Mouse (Mus musculus) midbrain, embryonic 11.5 days (tissue): Measurements from ENCODE around the gene Pllp. TPM values are rescaled to one million over a fixed set of nuclear protein-coding genes. Genes with fewer than 3 reads are reported as not detected.

Experiments
- ATAC-seq: fragments of 200-750 bp; cut with Nextera tagmentation; 2 replicates; pipeline ENCODE4 v1.8.0; 2017; ENCODE audit warnings: moderate TSS enrichment, moderate library complexity; ENCODE audit not compliant: low FRiP score
- DNase-seq: peaks from one replicate; pipeline ENCODE4 v3.0.0; 2015; ENCODE audit warnings: low spot score; ENCODE audit errors: missing footprints
- H3K27ac ChIP-seq: fragments of 300-500 bp; sonication (generic); 2 replicates; pipeline ENCODE4 v1.5.1; 2014; ENCODE audit warnings: low read depth, low read length
- H3K27me3 ChIP-seq: fragments of 300-500 bp; sonication (generic); 2 replicates; pipeline ENCODE4 v1.6.1; 2014; ENCODE audit warnings: mild to moderate bottlenecking, low read length, moderate library complexity, mixed read lengths; ENCODE audit not compliant: control insufficient read depth, insufficient read depth
- H3K36me3 ChIP-seq: fragments of 300-500 bp; sonication (generic); 2 replicates; pipeline ENCODE4 v1.6.1; 2014; ENCODE audit warnings: mild to moderate bottlenecking, low read length, moderate library complexity, mixed read lengths; ENCODE audit not compliant: control insufficient read depth, insufficient read depth
- H3K4me1 ChIP-seq: fragments of 300-500 bp; sonication (generic); 2 replicates; pipeline ENCODE4 v1.6.1; 2014; ENCODE audit warnings: low read length; ENCODE audit not compliant: control insufficient read depth, insufficient read depth
- H3K4me2 ChIP-seq: fragments of 300-500 bp; sonication (generic); 2 replicates; pipeline ENCODE4 v1.6.1; 2014; ENCODE audit warnings: mild to moderate bottlenecking, moderate library complexity
- H3K4me3 ChIP-seq: fragments of 300-500 bp; sonication (generic); 2 replicates; pipeline ENCODE4 v1.5.1; 2014; ENCODE audit warnings: low read depth, low read length
- H3K9ac ChIP-seq: fragments of 300-500 bp; sonication (generic); 2 replicates; pipeline ENCODE4 v1.6.1; 2014; ENCODE audit warnings: low read length
- H3K9me3 ChIP-seq: fragments of 300-500 bp; sonication (generic); 2 replicates; pipeline ENCODE4 v1.6.1; 2016; ENCODE audit warnings: low read length; ENCODE audit not compliant: control insufficient read depth
- WGBS: fragments of 180-500 bp; shearing (Covaris S2); extraction: QIAGEN DNeasy Blood & Tissue Kit; methylation state at CpG from one replicate; pipeline ENCODE4 v1.1.7; 2014; 5-methylcytosine and 5-hydroxymethylcytosine counted together
- polyA plus RNA-seq: library from polyadenylated mRNA; unstranded; fragments of >200 nt; fragmentation: Nextera tagmentation; extraction: Ambion mirVana; gene quantifications from 2 replicates; pipeline ENCODE4 v1.2.1, GENCODE M21; 2014

Pllp gene
- polyA plus RNA-seq, 1 experiment from 2014 or later: 0.66 TPM

- no peak for ATAC-seq
- no peak overlapping the region for H3K9ac ChIP-seq
- no peak overlapping the region for H3K4me3 ChIP-seq
- H3K27ac ChIP-seq: no peak overlapping the region
- H3K4me2 ChIP-seq: no peak overlapping the region
- no peaks in the 10 kb centered on the region for H3K27me3 ChIP-seq
- 96% methylated on average over 5 of the region's 5 CpGs for WGBS
- H3K36me3 ChIP-seq: peaks cover 28% of the 10 kb centered on the region
- no peak for DNase-seq
- no peaks in the 10 kb centered on the region for H3K4me1 ChIP-seq
- no peaks in the 10 kb centered on the region for H3K9me3 ChIP-seq
Measured at GRCm38 (mm10) chr8:94674384-94674783, 21.7 kb downstream of the Pllp start.

GRCm38 (mm10) chr8:94666456-94667308 lies 29.4 kb downstream of the Pllp start, which contains the start of gene Arl2bp:
Gene Arl2bp, plus strand, starts transcription at chr8:94666600.
- Histone ChIP-seq H3K27ac (peak within 1 kb of the TSS; percentile 79), H3K4me1 (peaks cover 11% of the 10 kb centered on the region), H3K9ac (peak within 1 kb of the TSS; percentile 98), H3K4me2 (peak within 1 kb of the TSS; percentile 65), H3K9me3 (no peaks in the 10 kb centered on the region), H3K4me3 (peak within 1 kb of the TSS; percentile 85), H3K27me3 (no peaks in the 10 kb centered on the region), H3K36me3 (peaks cover 9% of the 10 kb centered on the region)
- ATAC-seq (peak; percentile 99), DNase-seq (peak; percentile 99)
- WGBS: under 1% methylated on average over 72 of the region's 74 CpGs

GRCm38 (mm10) chr8:94664722-94665121 lies 31.4 kb downstream of the Pllp start:
- H3K36me3 ChIP-seq: 0 out of 2 replicates have a peak, but pooled peaks cover 3% of the 10 kb centered on the region
- H3K4me1 ChIP-seq: peaks cover 11% of the 10 kb centered on the region
- H3K4me3 ChIP-seq: no peak overlapping the region
- no peak overlapping the region for H3K27ac ChIP-seq
- no peaks in the 10 kb centered on the region for H3K9me3 ChIP-seq
- no peaks in the 10 kb centered on the region for H3K27me3 ChIP-seq
- WGBS: 80% methylated on average over 2 of the region's 2 CpGs
- DNase-seq: no peak
- no peak for ATAC-seq
- no peak overlapping the region for H3K9ac ChIP-seq
- H3K4me2 ChIP-seq: no peak overlapping the region

- Histone ChIP-seq H3K9ac (no peak overlapping the region), H3K4me3 (no peak overlapping the region), H3K27ac (no peak overlapping the region), H3K4me2 (no peak overlapping the region), H3K9me3 (no peaks in the 10 kb centered on the region), H3K36me3 (peaks cover 2% of the 10 kb centered on the region; the same call in 1 of the 2 replicates), H3K4me1 (no peaks in the 10 kb centered on the region), H3K27me3 (no peaks in the 10 kb centered on the region)
- WGBS: 93% methylated on average over 4 of the region's 4 CpGs
- ATAC-seq: no peak
- no peak for DNase-seq
Measured at GRCm38 (mm10) chr8:94660418-94660817, 35.7 kb downstream of the Pllp start.

DNA sequence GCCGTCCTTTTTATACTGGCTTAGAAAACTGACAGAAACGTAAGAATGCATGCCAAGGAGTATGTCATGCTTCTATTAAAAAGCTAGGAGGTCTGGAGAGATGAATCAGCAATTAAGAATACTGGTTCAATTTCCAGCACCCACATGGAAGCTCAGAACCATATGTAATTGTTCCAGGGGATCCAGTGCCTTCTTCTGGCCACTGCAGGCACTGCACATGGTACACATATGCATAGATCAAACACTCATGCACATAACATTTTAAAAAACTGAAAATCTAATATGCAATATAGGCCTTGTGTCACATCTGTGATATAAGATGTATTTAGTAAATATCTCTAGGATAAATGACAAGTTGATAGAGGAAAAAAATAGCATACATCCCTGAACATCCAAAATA lies 38.0 kb downstream of the Pllp start:
- no peak overlapping the region for H3K4me3 ChIP-seq
- no peak overlapping the region for H3K4me2 ChIP-seq
- H3K4me1 ChIP-seq: no peaks in the 10 kb centered on the region
- H3K9ac ChIP-seq: no peak overlapping the region
- H3K9me3 ChIP-seq: no peaks in the 10 kb centered on the region
- no peak for ATAC-seq
- 91% methylated on average over 2 of the region's 2 CpGs for WGBS
- H3K36me3 ChIP-seq: peaks cover 4% of the 10 kb centered on the region; the same call in 1 of the 2 replicates
- no peak for DNase-seq
- H3K27ac ChIP-seq: no peak overlapping the region
- no peaks in the 10 kb centered on the region for H3K27me3 ChIP-seq

DNA sequence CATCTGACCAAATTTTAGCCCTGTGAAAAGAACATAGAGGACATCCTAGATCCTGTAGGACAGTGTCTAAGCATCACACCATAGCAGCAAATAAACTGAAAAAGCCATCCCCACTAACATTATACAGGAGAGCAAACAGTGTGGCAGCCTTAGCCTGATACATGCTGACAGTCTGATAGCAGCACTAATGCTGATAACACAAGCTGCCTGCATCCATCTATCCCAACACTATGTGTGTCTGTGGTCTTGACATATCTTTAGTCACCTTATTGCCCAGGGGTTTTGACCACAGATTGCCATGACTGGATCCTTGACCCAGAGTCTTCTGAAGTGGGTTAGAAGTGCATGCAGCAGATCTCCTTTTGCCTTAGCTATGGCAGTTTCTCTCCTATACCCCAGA lies 41.1 kb downstream of the Pllp start:
- H3K9me3 ChIP-seq: no peaks in the 10 kb centered on the region
- H3K36me3 ChIP-seq: peaks cover 9% of the 10 kb centered on the region; the same call in 1 of the 2 replicates
- no peak overlapping the region for H3K9ac ChIP-seq
- H3K4me2 ChIP-seq: no peak overlapping the region
- H3K27ac ChIP-seq: no peak overlapping the region
- H3K4me1 ChIP-seq: no peaks in the 10 kb centered on the region
- H3K4me3 ChIP-seq: no peak overlapping the region
- no peak for DNase-seq
- no peak for ATAC-seq
- H3K27me3 ChIP-seq: no peaks in the 10 kb centered on the region

DNA sequence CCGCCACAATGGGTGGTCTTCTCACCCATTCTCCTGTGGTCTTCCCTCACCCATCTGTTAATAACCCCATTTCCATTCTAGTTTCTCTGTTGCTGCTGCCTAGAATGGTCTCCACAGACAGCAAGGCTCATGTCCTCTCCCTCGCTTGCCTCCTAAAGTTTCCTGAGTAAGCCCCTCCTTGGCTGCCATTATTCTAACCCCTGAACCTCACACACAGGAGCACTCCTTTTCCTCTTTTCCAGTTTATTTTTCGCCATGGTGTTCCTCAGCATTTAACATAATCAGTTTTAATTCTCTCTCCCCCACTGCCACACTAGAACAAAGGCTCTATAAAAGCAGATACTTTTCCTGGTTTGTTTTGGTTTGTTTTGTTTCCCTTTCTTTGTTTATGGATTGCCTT lies 43.1 kb downstream of the Pllp start:
- Histone ChIP-seq H3K36me3 (peaks cover 9% of the 10 kb centered on the region; the same call in 1 of the 2 replicates), H3K4me3 (no peak overlapping the region), H3K27me3 (no peaks in the 10 kb centered on the region), H3K9ac (no peak overlapping the region), H3K27ac (no peak overlapping the region), H3K4me2 (no peak overlapping the region), H3K4me1 (no peaks in the 10 kb centered on the region), H3K9me3 (no peaks in the 10 kb centered on the region)
- no peak for ATAC-seq
- WGBS: 87% methylated on average over 3 of the region's 3 CpGs
- peak; percentile 69 for DNase-seq

DNA sequence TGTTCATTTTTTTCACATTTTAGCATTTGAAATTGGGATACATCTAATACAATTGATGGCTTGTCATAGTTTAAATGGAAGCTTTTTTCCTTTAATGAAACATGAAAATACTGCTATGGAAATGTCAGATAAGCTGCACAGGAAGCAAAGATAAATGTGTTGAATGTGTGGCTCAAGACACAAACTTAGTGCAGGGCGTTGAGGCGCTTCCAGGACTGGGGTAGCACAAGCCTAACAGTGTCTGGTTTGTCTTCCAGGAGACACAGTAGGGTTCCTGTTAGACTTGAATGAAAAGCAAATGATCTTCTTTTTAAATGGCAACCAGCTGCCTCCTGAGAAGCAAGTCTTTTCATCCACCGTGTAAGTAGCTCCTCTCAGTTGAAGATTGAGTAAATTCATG lies 46.6 kb downstream of the Pllp start:
- peaks cover 10% of the 10 kb centered on the region for H3K36me3 ChIP-seq
- no peaks in the 10 kb centered on the region for H3K4me1 ChIP-seq
- no peak for ATAC-seq
- WGBS: 46% methylated on average over 3 of the region's 3 CpGs
- H3K27me3 ChIP-seq: no peaks in the 10 kb centered on the region
- no peak overlapping the region for H3K27ac ChIP-seq
- H3K4me2 ChIP-seq: no peak overlapping the region
- H3K9ac ChIP-seq: no peak overlapping the region
- peak; percentile 56 for DNase-seq
- no peak overlapping the region for H3K4me3 ChIP-seq
- H3K9me3 ChIP-seq: no peaks in the 10 kb centered on the region

- Histone ChIP-seq H3K9me3 (no peaks in the 10 kb centered on the region), H3K4me2 (no peak overlapping the region), H3K9ac (no peak overlapping the region), H3K4me3 (no peak overlapping the region), H3K27me3 (no peaks in the 10 kb centered on the region), H3K27ac (no peak overlapping the region), H3K4me1 (no peaks in the 10 kb centered on the region), H3K36me3 (peaks cover 11% of the 10 kb centered on the region)
- DNase-seq (peak; percentile 57), ATAC-seq (no peak)
- WGBS: 92% methylated on average over 3 of the region's 3 CpGs
Measured at GRCm38 (mm10) chr8:94646165-94646564, 49.9 kb downstream of the Pllp start.
